8 mouse cellular contexts compared by ENCODE assay signal in the genomic region with DNA sequence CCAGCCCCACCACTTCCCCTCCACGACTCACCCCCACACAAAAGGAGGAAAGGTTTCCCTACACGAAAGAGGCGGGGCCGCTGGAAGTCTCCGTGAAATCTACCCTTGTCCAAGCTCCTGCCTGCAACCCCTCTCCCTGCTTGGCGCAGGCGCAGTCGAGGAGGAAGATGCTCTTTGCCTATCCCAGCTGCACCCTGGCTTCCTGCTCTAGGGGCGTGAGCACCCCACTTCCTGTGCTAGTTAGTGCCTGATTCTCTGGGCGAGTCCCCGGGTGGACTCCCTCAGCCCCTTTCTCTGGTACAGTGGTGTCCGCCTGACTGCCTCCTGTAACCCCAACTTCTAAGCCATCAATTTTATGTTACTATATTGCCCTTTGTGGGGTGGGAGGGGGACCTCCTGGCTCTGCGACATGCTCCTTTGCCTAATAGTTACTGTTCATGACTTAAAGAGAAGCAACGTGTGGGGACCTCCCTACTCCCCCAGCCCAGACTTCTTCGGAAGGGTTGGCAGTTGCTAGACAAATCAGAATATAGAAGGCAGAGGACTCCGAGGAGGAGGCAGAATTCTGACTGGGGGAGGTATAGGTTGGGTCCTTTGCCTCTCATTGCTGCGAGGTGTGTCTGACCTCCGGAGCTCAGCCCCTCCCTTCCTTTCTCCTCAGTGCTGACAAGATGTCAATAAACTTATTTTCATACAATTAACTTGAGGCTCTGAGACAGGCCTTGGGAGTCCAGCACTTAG. TPM values are rescaled to one million over a fixed set of nuclear protein-coding genes. Genes with fewer than 3 reads are reported as not detected.
A peak's percentile ranks its signal among the peaks of the same experiment; 100 is the strongest.
DNase-seq lines count a peak whose midpoint lies in the region; ATAC-seq and TF ChIP-seq lines count a peak whose summit lies in the region.

No protein-coding gene starts in this region.

- no peak for TF ChIP-seq EP300 in heart, postnatal 0 days (IDR thresholded peaks at IDR 0.05; ENCODE audit: low read depth)

- TF ChIP-seq CTCF in heart, postnatal 0 days (IDR thresholded peaks at IDR 0.05; ENCODE audit: low read depth) = no peak

- DNase-seq in right cerebral cortex, postnatal 25 days = peak; percentile 26
- no peak for DNase-seq in right cerebral cortex, postnatal 14 days
- DNase-seq in heart, postnatal 0 days (ENCODE audit: low spot score) = no peak
- peak; percentile 87 for DNase-seq in kidney, postnatal 14 days
- peak; percentile 86 for DNase-seq in splenic B cell, adult 2 months (ENCODE audit: low read depth, low spot score)

- H3K27me3 ChIP-seq in embryonic facial prominence, embryonic 13.5 days = no peaks in the 10 kb centered on the region
- no peaks in the 10 kb centered on the region for H3K27me3 ChIP-seq in heart, postnatal 0 days (ENCODE audit: control insufficient read depth, insufficient read depth, low read length)
- no peaks in the 10 kb centered on the region for H3K27me3 ChIP-seq in splenic B cell, adult 2 months (ENCODE audit: control insufficient read depth, insufficient read depth, low read length, poor library complexity, severe bottlenecking)

- 37% methylated on average over 18 of the region's 18 CpGs for WGBS in embryonic facial prominence, embryonic 13.5 days
- WGBS in heart, postnatal 0 days = 25% methylated on average over 17 of the region's 18 CpGs

- H3K27ac ChIP-seq in embryonic facial prominence, embryonic 13.5 days = peak overlapping the region; percentile 83
- H3K27ac ChIP-seq in heart, postnatal 0 days (ENCODE audit: low read depth) = peak overlapping the region; percentile 63

- H3K4me2 ChIP-seq in embryonic facial prominence, embryonic 13.5 days = peak overlapping the region; percentile 61
- peak overlapping the region; percentile 74 for H3K4me2 ChIP-seq in heart, postnatal 0 days (ENCODE audit: low read depth, low read length)

- no peak for ATAC-seq in embryonic facial prominence, embryonic 13.5 days (ENCODE audit: insufficient number of reproducible peaks, insufficient read depth, low FRiP score, low TSS enrichment, low read depth)
- ATAC-seq in heart, postnatal 0 days (ENCODE audit: insufficient read depth, low read depth) = 0 out of 2 replicates have a peak, but pooled peaks have one; percentile 10
- ATAC-seq in megakaryocyte, adult 5-6 weeks (ENCODE audit: poor library complexity, severe bottlenecking) = peak; percentile 64
- ATAC-seq in erythroid progenitor cell, adult 5-6 weeks (replicated peaks; ENCODE audit: low FRiP score, poor library complexity, severe bottlenecking) = no peak

- peak overlapping the region; percentile 66 for H3K9ac ChIP-seq in embryonic facial prominence, embryonic 13.5 days
- peak overlapping the region; percentile 64 for H3K9ac ChIP-seq in heart, postnatal 0 days (replicated peaks; ENCODE audit: low read depth, low read length)

- H3K4me3 ChIP-seq in embryonic facial prominence, embryonic 13.5 days = peak overlapping the region; percentile 38
- H3K4me3 ChIP-seq in heart, postnatal 0 days (ENCODE audit: low read depth, low read length) = peak overlapping the region; percentile 47

- H3K4me1 ChIP-seq in embryonic facial prominence, embryonic 13.5 days = peaks cover 41% of the 10 kb centered on the region
- peaks cover 14% of the 10 kb centered on the region for H3K4me1 ChIP-seq in heart, postnatal 0 days (ENCODE audit: control insufficient read depth, insufficient read depth)

- peaks cover 30% of the 10 kb centered on the region for H3K36me3 ChIP-seq in embryonic facial prominence, embryonic 13.5 days
- 0 out of 2 replicates have a peak, but pooled peaks cover 12% of the 10 kb centered on the region for H3K36me3 ChIP-seq in heart, postnatal 0 days (replicated peaks; ENCODE audit: control insufficient read depth, insufficient read depth, low read length)
- peaks cover 3% of the 10 kb centered on the region; the same call in 1 of the 2 replicates for H3K36me3 ChIP-seq in splenic B cell, adult 2 months (ENCODE audit: control insufficient read depth, insufficient read depth, low read length, poor library complexity, severe bottlenecking)

- no peaks in the 10 kb centered on the region for H3K9me3 ChIP-seq in embryonic facial prominence, embryonic 13.5 days
- no peaks in the 10 kb centered on the region for H3K9me3 ChIP-seq in heart, postnatal 0 days (replicated peaks; ENCODE audit: control insufficient read depth, low read length)

RNA-seq across cellular contexts. Expression of a gene that starts 2.6 kb away (rescaled TPM):
- 30.1 and 33.2 TPM in 2 replicates for polyA plus RNA-seq in embryonic facial prominence, embryonic 13.5 days (2015; fragmentation: Nextera tagmentation; extraction: Ambion mirVana)
- total RNA-seq in heart, postnatal 0 days (2014; rRNA removed; ENCODE audit: low replicate concordance) = 50.0 and 51.3 TPM in 2 replicates
- polyA plus RNA-seq in heart, postnatal 0 days (2015; fragmentation: Nextera tagmentation; extraction: Ambion mirVana) = 7.1 and 7.3 TPM in 2 replicates
- 11.4 and 14.5 TPM in 2 replicates for total RNA-seq in megakaryocyte, adult 5-6 weeks (2015)
- 6.9 and 8.2 TPM in 2 replicates for total RNA-seq in megakaryocyte, adult 5-6 weeks (2017)
- total RNA-seq in erythroid progenitor cell, adult 5-6 weeks (2015; ENCODE audit: low replicate concordance) = 4.6 and 6.1 TPM in 2 replicates
- 3.3 and 6.5 TPM in 2 replicates for total RNA-seq in erythroid progenitor cell, adult 5-6 weeks (2017; ENCODE audit: low replicate concordance)

RNA-seq across cellular contexts. Expression of a gene that starts 10.2 kb away (rescaled TPM):
- 6.0 and 6.7 TPM in 2 replicates for polyA plus RNA-seq in embryonic facial prominence, embryonic 13.5 days (2015; fragmentation: Nextera tagmentation; extraction: Ambion mirVana)
- 0.08 and 0.34 TPM in 2 replicates for total RNA-seq in heart, postnatal 0 days (2014; rRNA removed; ENCODE audit: low replicate concordance)
- 0.79 and 1.2 TPM in 2 replicates for polyA plus RNA-seq in heart, postnatal 0 days (2015; fragmentation: Nextera tagmentation; extraction: Ambion mirVana)
- 0.25 TPM in 1 of 2 replicates, not detected in the other for total RNA-seq in megakaryocyte, adult 5-6 weeks (2015)
- total RNA-seq in megakaryocyte, adult 5-6 weeks (2017) = 0.15 and 0.24 TPM in 2 replicates
- total RNA-seq in erythroid progenitor cell, adult 5-6 weeks (2015; ENCODE audit: low replicate concordance) = not detected in 2 replicates
- total RNA-seq in erythroid progenitor cell, adult 5-6 weeks (2017; ENCODE audit: low replicate concordance) = not detected in 2 replicates

RNA-seq across cellular contexts. Expression of a gene that starts 14.0 kb away (rescaled TPM):
- polyA plus RNA-seq in embryonic facial prominence, embryonic 13.5 days (2015; fragmentation: Nextera tagmentation; extraction: Ambion mirVana) = not detected in 2 replicates
- total RNA-seq in heart, postnatal 0 days (2014; rRNA removed; ENCODE audit: low replicate concordance) = not detected in 2 replicates
- polyA plus RNA-seq in heart, postnatal 0 days (2015; fragmentation: Nextera tagmentation; extraction: Ambion mirVana) = not detected in 2 replicates
- total RNA-seq in megakaryocyte, adult 5-6 weeks (2015) = not detected in 2 replicates
- total RNA-seq in megakaryocyte, adult 5-6 weeks (2017) = not detected in 2 replicates
- total RNA-seq in erythroid progenitor cell, adult 5-6 weeks (2015; ENCODE audit: low replicate concordance) = not detected in 2 replicates
- total RNA-seq in erythroid progenitor cell, adult 5-6 weeks (2017; ENCODE audit: low replicate concordance) = not detected in 2 replicates

RNA-seq across cellular contexts. Expression of a gene that starts 22.1 kb away (rescaled TPM):
- 0.62 and 1.8 TPM in 2 replicates for polyA plus RNA-seq in embryonic facial prominence, embryonic 13.5 days (2015; fragmentation: Nextera tagmentation; extraction: Ambion mirVana)
- not detected in 2 replicates for total RNA-seq in heart, postnatal 0 days (2014; rRNA removed; ENCODE audit: low replicate concordance)
- 0.11 TPM in 1 of 2 replicates, not detected in the other for polyA plus RNA-seq in heart, postnatal 0 days (2015; fragmentation: Nextera tagmentation; extraction: Ambion mirVana)
- total RNA-seq in megakaryocyte, adult 5-6 weeks (2015) = not detected in 2 replicates
- not detected in 2 replicates for total RNA-seq in megakaryocyte, adult 5-6 weeks (2017)
- total RNA-seq in erythroid progenitor cell, adult 5-6 weeks (2015; ENCODE audit: low replicate concordance) = not detected in 2 replicates
- not detected in 2 replicates for total RNA-seq in erythroid progenitor cell, adult 5-6 weeks (2017; ENCODE audit: low replicate concordance)

RNA-seq across cellular contexts. Expression of a gene that starts 22.9 kb away (rescaled TPM):
- 36.0 and 43.2 TPM in 2 replicates for polyA plus RNA-seq in embryonic facial prominence, embryonic 13.5 days (2015; fragmentation: Nextera tagmentation; extraction: Ambion mirVana)
- total RNA-seq in heart, postnatal 0 days (2014; rRNA removed; ENCODE audit: low replicate concordance) = 68.8 and 72.0 TPM in 2 replicates
- polyA plus RNA-seq in heart, postnatal 0 days (2015; fragmentation: Nextera tagmentation; extraction: Ambion mirVana) = 14.6 and 16.7 TPM in 2 replicates
- 48.4 and 54.7 TPM in 2 replicates for total RNA-seq in megakaryocyte, adult 5-6 weeks (2015)
- total RNA-seq in megakaryocyte, adult 5-6 weeks (2017) = 26.6 and 30.4 TPM in 2 replicates
- 42.8 and 51.5 TPM in 2 replicates for total RNA-seq in erythroid progenitor cell, adult 5-6 weeks (2015; ENCODE audit: low replicate concordance)
- total RNA-seq in erythroid progenitor cell, adult 5-6 weeks (2017; ENCODE audit: low replicate concordance) = 37.7 and 52.8 TPM in 2 replicates

Comparison
In these comparisons a context has a peak if more than half of its experiments do, and no peak if none do; other contexts are left out.
1. DNase-seq: peak in right cerebral cortex, postnatal 25 days (single experiment), kidney, postnatal 14 days (single experiment) and splenic B cell, adult 2 months (single experiment); none in right cerebral cortex, postnatal 14 days (single experiment) and heart, postnatal 0 days (single experiment).
2. ATAC-seq: peak in heart, postnatal 0 days (single experiment) and megakaryocyte, adult 5-6 weeks (single experiment); none in embryonic facial prominence, embryonic 13.5 days (single experiment) and erythroid progenitor cell, adult 5-6 weeks (single experiment).